Mouse (Mus musculus): ENCODE measurements around the gene Theg. TPM values are rescaled to one million over a fixed set of nuclear protein-coding genes. Genes with fewer than 3 reads are reported as not detected.

The Theg gene
- total RNA-seq, 2 experiments from 2014 or later = not detected

DNA sequence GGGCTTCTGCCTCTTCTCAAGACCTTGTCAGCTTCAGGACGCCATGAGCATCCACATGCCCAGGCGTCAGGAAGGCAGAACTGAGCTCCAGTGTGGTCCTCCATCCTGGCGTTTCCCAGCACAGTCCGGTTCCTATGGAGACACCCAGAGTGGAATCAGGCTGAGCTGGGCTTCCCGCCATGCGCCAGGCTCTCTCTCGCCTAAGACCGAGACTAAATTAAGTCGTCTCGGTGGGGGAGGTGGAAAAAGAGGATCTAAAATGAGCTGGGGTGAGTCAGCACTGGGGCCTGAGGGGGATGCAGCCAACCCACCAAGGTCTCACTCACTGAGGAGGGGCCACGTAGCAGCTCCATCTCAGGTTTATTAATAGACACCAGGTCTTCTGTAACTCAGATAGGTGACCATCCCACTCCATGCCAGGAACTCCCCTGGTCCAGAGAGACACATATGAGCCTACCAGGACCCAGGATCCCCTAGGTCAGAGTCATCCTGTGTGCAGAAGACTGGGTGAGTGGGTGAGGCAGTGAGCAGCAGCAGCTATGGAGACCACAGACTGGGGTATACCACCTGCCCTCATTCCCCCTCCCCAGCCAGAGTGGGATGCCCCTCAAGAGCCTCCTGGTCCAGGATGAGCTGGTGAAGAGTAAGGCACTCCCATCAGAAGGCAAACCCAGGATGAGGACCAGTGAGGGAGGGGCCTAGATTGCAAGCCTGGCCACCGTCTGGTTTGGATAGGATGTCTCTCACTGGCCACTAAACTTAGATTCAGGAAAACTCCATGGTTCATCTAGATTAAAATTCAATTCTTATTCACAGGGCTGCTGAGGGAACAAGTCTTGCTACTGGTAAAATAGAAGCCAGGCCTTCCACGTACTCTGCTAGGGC is 10.2 kb upstream of the Theg start:
- intact Hi-C loops (cut with DNase I) = no loop called here

DNA sequence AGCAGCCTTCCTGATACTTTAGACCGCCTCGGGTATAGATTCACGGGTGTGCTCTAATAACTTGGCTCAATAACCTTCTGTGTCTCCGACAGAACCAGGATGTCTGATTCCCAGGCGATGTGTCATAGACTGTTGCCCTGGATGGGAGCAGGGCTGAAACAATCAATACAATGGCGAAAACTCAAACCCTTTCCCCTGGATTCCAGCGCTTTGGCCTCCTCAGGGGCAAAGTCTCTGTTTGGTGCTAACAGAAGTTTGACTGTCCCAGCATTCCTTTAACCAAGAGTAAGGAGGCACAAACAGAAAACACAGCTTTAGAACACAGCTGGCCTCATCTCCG is 8.4 kb upstream of the Theg start:
- intact Hi-C loops (cut with DNase I) = loop anchor here (2.0 kb wide), 2 partner anchors 53 to 73 kb away; partner anchors contain the start of gene Tpgs1
- DNase-seq (ENCODE audit: extremely low spot score in 1 of 2, low spot score in 2 of 2) = no peak

More for the DNA sequence above, 10.2 kb upstream of the Theg start:
- DNase-seq (ENCODE audit: extremely low spot score in 1 of 2, low spot score in 2 of 2) = peak; percentile 76 to 78

DNA sequence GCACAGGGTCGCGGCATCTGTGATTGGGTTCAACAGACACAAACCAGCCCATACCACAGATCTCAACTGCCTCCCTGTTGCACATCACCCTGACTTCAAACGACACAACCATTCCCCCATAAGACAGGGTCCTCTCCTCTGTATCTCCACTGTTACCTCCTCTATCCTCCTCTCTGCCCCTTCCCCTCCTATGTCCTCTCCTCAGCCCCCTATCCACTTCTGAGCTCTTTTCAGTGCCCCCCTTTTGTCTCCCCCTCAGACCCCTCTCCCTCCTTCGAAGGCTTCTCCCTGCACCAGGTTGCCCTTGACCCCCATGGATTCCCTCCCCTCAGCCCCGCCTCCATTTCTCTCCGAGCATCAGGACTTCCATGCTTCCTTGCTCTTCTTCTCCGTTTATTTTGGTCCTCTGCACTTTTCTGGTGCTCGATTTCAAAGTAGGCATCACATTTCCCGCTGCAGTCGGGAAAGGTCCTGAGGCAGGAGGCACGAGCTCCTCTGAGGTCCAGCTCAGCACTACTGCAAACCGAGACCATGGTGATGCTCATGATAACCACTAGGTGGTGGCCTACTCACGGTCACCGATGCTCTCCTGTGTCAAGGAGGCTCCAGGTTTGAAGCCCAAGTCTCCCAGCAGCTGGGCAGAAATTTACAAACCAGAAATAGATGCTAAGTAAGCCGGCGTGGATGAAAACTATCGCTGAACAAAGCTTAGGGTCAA is 7.9 kb upstream of the Theg start:
- peak; percentile 70 to 73 for DNase-seq (ENCODE audit: extremely low spot score in 1 of 2, low spot score in 2 of 2)
- intact Hi-C loops (cut with DNase I) = loop anchor here (2.0 kb wide), 2 partner anchors 54 to 74 kb away; partner anchors contain the start of gene Tpgs1

DNA sequence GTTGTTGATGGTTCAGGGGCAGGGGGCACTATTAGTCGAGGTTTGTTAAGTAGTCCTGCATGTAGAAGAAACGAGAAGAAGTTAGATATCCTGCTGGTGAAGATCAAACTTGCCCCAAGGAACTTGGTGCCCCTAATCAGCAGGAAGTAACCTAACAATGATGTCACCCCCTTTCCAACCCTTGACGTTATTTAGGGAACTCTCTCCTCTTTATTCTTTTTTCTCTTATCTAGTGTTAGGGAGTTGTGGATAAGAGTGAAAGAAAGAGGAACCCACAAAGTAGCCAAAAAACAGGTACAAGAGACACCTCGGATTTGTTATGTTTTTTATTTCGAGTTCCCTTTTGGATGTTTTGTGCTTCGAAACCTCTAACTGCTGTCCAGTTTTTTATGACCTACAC is 7.0 kb upstream of the Theg start:
- DNase-seq (ENCODE audit: extremely low spot score in 1 of 2, low spot score in 2 of 2) = no peak
- intact Hi-C loops (cut with DNase I) = loop anchor here (2.0 kb wide), 2 partner anchors 55 to 75 kb away; partner anchors contain the start of gene Tpgs1

DNA sequence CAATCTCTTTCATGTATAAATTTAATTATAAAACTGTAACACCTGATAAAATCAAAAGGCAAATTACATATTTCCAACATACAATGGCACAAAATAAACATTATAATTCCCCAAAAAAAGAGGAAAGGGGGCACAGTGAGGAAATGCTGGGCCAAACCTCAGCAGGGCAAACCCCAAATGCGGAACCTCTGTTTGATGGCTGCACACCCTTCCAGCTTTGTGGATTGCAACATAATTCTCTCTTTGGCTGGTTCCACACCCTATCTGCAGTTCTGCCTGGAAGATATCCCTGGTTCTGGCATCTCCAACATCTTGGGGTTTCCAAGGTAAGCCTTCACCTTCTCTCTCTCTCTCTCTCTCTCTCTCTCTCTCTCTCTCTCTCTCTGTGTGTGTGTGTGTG is 3.6 kb upstream of the Theg start:
- DNase-seq (ENCODE audit: extremely low spot score in 1 of 2, low spot score in 2 of 2) = peak in 1 of 2 experiments; percentile 1
- intact Hi-C loops (cut with DNase I) = no loop called here

DNA sequence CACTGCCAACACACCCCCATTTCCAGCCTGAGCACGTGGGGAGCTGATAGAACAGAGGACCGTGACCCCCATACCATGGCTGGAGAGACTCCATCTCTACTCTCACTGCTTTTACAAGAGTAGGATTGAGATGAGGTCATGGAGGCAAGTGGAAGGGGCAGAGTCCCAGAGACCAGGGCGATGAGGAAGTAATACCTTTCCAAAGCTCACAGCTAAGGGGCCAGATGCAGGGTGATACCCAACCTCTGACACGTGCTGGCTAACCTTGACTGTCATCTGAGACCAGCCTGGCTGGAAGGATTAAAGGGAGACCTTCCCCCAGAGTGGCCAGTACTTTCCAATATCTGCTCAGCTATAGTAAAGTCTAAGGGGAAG is 608 bp upstream of the Theg start:
- no peak for DNase-seq (ENCODE audit: extremely low spot score in 1 of 2, low spot score in 2 of 2)
- intact Hi-C loops (cut with DNase I) = no loop called here

DNA sequence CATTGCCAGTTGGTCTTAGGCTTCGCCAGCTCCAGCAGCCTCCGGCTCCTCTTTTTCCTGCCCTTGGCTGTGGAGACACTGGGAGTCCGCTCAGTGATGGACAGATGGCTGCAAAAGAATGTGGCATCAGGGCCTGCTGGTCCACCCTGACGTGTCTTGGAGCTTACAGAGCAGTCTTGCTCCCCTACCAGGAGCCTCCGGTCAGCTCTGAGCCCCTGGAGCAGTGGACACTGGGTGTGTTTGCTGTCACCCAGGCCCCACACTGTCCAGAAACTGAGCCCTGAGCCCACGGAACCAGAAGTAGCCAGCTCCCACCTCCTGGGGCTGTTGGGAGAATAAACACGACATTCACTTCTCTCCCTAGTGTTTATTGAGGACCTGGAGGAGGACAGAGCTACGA is 888 bp downstream of the Theg start:
- intact Hi-C loops (cut with DNase I) = no loop called here
- no peak for DNase-seq (ENCODE audit: extremely low spot score in 1 of 2, low spot score in 2 of 2)

DNA sequence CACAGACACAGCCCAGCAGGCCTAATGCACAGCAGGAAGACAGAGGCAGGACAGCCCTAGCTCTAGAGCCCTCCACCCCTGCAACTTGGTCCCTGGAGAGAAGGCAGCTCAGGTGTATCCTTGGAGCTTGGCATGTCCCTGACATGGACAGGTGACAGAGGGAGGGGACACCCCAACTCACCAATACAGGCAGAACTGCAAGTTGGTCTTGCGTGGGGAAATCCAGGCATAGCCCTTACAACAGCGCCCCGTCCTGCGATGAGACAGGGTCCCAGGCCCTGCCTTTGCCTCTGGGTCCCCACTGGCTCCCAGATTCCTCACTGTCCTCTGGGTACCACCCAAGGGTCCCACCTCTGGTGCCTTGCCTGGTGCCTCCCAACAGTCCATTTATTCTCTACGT is 1.4 kb downstream of the Theg start:
- intact Hi-C loops (cut with DNase I) = no loop called here
- no peak for DNase-seq (ENCODE audit: extremely low spot score in 1 of 2, low spot score in 2 of 2)

DNA sequence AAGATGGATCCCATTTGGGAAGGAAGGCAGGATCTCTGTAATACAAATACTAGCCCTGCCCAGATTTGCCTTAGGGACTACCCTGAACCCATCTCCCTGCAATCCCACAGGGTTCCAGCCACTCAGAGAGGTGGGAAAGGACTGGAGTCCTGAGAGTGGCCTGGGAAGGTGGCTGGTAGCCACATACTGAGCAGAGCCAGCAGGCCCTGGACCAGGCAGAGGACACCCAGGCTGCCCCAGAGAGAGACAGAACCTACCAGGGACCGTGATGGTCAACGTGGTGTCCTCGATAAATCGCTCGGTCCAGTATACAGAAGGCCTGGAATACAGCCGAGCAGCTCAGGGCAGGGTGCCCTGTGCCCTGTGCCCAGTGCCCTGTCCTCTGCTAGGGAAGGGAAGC is 2.0 kb downstream of the Theg start:
- no peak for DNase-seq (ENCODE audit: extremely low spot score in 1 of 2, low spot score in 2 of 2)
- intact Hi-C loops (cut with DNase I) = no loop called here

DNA sequence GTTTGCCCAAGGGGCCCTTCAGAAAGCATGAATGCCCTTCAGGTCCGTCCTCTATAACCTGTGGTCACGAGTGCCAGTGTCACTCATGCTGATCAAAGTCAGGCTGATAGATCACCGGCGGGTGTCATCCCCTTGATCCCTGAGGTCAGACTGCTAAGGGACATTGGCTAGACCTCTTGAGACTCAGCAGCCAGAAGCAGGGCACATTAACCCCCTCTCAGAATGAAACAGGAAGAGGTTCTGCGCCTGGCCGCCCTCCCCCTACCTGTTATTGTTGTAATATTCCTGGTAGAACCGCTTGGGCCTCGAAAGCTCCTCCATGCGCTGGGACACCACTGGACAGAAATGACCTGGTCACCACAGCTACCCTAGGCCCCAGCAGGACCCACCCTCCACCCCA is 2.7 kb downstream of the Theg start:
- DNase-seq (ENCODE audit: extremely low spot score in 1 of 2, low spot score in 2 of 2) = no peak
- intact Hi-C loops (cut with DNase I) = no loop called here

DNA sequence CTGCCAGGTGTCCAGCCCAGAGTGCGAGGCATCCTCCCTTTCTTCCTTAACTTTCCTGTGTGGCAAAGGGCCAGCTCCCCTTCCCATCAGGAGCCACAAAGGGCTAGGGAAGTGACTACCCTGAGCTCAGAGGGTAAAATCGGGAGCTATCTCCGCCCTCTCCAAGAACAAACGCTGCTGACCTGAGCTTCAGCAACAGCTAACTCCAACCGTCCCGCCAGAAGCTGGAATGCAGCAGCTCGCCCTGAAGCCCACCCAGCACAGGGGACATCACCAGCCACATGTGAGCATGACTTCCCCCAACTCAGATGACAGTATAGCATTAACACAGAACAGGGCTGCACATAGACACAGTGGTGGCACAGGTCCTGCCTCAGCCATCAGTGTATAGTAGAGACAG is 3.1 kb downstream of the Theg start:
- intact Hi-C loops (cut with DNase I) = no loop called here
- no peak for DNase-seq (ENCODE audit: extremely low spot score in 1 of 2, low spot score in 2 of 2)

DNA sequence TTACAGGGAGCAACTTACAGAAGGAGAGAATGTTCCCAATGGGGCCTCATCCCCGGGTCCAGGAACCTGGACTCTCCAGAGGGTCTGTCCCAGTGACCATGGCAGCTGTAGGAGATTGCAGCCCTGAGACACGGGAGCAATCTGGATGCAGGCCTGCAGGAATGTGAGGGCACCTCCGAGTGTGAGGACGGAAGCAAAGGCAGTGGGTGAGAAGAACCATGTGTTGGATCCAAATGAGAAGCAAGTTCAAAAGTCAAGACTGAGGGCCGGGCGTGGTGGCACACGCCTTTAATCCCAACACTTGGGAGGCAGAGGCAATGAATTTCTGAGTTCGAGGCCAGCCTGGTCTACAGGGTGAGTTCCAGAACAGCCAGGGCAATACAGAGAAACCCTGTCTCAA is 5.6 kb downstream of the Theg start:
- intact Hi-C loops (cut with DNase I) = no loop called here
- no peak for DNase-seq (ENCODE audit: extremely low spot score in 1 of 2, low spot score in 2 of 2)

DNA sequence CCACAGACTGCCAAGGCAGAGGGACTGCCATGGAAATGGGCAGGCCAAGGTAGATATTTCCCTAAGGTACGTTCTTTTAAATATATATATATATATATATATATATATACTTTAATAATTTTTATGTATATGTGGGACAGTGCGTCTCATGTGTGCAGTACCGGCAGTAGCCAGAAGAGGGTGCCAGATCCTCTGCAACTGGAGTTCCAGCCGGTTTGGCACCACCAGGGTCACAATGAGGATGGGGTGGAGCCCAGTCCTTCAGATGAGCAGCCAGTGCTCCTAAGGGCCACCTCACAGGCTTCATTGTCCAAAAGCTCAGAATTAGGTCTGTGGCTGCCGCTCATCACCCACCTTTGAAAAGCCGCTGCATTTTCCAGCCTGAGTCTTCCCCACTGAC is 6.3 kb downstream of the Theg start:
- intact Hi-C loops (cut with DNase I) = no loop called here
- DNase-seq (ENCODE audit: extremely low spot score in 1 of 2, low spot score in 2 of 2) = peak in 1 of 2 experiments; percentile 75

DNA sequence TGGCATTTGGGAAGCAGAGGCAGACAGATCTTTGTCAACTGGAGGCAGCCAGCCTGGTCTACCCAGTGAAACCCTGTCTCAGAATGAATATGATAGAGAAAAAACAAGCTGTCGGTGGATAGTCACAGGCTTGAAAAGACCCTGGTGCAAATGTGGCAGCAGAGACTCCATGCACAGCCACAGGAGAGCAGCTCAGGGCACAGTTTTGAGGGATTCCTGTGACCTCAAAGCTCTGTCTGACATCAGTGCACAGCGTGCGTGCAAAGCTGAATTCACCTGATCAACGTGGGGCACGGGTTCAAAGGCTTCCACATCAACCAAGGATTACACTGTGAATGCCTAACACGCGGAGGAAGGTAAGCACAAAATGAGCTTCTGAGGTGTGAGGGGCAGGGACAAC is 6.8 kb downstream of the Theg start:
- DNase-seq (ENCODE audit: extremely low spot score in 1 of 2, low spot score in 2 of 2) = no peak

DNA sequence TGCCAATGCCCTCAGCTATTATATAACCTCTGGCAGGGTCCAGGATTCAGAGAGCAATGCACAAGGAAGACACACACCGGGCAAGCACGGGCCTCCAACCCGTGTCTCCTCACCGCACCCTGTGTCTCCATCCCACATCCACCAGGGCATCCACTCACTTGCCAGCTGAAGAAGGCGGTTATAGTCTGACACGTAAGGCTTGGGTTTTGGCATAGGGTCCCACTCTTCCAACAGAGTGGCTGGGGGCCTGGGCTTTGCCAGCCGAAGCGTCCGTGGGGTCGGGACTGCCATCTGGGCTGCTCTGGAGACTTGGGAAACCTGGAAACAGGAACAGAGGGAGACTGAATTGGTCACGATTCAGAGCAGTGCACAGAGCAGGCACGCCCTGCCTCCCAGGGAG is 7.3 kb downstream of the Theg start:
- intact Hi-C loops (cut with DNase I) = no loop called here

More for the DNA sequence above, 6.8 kb downstream of the Theg start:
- intact Hi-C loops (cut with DNase I) = no loop called here

DNA sequence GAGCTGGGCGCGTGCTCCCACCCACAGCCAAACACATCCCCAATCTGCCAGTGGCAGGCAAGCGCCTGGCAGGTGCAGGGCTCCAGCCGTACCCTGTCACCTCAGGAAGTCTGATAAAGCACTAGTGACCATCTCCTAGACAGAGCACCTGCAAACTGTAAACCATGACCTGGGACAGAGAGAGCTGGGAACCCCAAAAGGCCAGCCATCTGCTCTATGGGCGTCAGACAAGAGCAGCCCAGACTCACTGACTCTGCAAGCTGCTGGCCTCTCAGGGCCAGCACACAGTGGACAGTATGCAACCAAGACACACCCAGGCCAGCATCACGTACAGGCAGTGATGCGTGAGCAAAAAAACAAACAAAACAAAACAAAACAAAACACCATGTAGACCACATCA is 8.2 kb downstream of the Theg start:
- no peak for DNase-seq (ENCODE audit: extremely low spot score in 1 of 2, low spot score in 2 of 2)
- intact Hi-C loops (cut with DNase I) = no loop called here

More for the DNA sequence above, 7.3 kb downstream of the Theg start:
- no peak for DNase-seq (ENCODE audit: extremely low spot score in 1 of 2, low spot score in 2 of 2)

DNA sequence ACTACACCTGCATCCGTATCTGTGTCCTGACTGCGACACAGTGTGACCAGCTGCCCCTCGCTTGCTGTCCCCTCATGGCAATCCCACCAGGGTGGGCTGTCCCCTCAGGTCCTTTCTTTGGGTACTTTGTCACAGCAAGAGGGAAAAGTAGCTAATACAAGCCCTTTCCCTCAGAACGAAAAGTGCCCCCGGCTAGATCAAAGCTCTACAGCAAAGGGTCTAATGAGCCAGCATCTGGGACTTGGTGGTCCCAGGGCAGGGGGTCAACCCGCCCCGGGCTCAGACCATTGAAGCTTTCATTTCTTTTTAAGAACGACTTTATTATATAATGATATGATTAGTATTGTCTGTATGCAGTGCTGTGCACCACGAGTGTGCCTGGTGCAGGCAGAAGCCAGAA is 8.9 kb downstream of the Theg start:
- intact Hi-C loops (cut with DNase I) = no loop called here
- DNase-seq (ENCODE audit: extremely low spot score in 1 of 2, low spot score in 2 of 2) = no peak

DNA sequence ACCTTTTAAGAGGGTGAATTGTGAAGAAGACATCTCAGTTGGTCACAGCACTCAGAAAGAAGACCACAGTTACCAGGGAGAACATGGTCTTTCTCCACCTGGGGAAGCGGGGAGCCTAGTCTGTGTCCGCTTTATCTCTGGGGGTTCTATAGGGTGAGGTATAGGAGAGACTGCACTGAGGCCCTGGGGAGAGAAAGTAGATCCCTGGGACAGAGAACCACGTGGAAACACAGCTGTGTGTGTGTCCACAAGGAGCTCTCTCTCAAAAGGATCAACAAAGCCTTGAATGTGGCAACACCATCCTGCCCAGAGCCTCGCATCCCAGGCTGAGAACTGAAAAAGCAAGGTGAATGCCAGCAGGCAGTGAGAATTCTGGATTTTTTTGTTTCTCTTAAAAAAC is 9.8 kb downstream of the Theg start:
- no peak for DNase-seq (ENCODE audit: extremely low spot score in 1 of 2, low spot score in 2 of 2)
- intact Hi-C loops (cut with DNase I) = no loop called here

DNA sequence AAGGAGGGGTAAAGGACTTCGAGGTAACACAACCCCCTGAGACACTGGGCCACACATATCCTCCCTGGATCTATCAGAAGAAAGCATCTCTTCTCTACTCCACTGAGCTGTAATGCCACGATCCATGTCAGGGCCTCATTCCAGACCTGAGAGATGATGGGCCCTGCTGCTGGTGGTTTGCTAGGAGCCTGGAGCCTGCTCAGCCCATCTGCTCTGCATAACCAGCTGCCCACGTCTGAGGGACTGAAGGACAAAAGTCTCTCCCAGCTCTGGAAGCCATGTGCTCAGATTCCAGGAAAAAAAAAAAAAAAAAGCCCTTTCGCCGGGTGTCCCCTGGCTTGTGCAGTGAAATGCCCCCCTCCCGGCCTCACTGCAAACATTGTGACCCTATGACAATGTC is 11.4 kb downstream of the Theg start:
- DNase-seq (ENCODE audit: extremely low spot score in 1 of 2, low spot score in 2 of 2) = no peak
- intact Hi-C loops (cut with DNase I) = no loop called here

DNA sequence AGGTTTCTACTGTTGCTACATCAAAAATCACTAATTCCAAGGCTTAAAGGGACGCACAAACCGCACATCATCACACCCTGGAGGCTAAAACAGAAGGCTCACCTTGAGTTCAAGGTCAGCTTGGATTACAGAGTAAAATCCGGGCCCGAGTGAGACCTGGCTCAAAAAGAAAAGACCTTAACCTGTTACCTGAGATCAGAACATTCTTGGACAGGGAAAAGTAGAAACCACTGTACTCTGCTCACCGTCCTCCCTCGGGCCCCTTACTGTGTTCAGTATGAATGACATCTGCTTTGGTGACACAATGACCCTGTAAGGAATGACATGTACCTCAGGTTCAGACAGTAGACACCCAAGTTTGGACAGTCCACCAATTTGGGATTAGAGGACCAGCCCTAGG is 12.3 kb downstream of the Theg start:
- intact Hi-C loops (cut with DNase I) = no loop called here
- DNase-seq (ENCODE audit: extremely low spot score in 1 of 2, low spot score in 2 of 2) = no peak

Data from left cerebral cortex, postnatal 10 days (tissue).